Mouse (Mus musculus) ES-Bruce4 (cell line): ENCODE measurements at regions not wholly inside any gene's neighbourhood (a gene's known extent, or its start where the extent isn't known, plus 50 kb on each side); places are given as distances from the start of the nearest gene placed in this dataset.

Experiments
- H3K27ac ChIP-seq: 2 replicates; pipeline ENCODE4 v1.5.1; 2012; ENCODE audit warnings: low read length, inconsistent platforms; ENCODE audit not compliant: insufficient read depth
- H3K27me3 ChIP-seq: 2 replicates; pipeline ENCODE4 v1.6.1; 2012; ENCODE audit warnings: mild to moderate bottlenecking, low read length, inconsistent platforms; ENCODE audit not compliant: control insufficient read depth, poor library complexity, insufficient read depth, severe bottlenecking
- H3K36me3 ChIP-seq: 2 replicates; pipeline ENCODE4 v1.6.1; 2012; ENCODE audit warnings: inconsistent platforms, mild to moderate bottlenecking, low read length, moderate library complexity; ENCODE audit not compliant: control insufficient read depth, poor library complexity, insufficient read depth, severe bottlenecking
- H3K4me1 ChIP-seq: one replicate; pipeline ENCODE4 v1.8.1; 2011; ENCODE audit warnings: low read length; ENCODE audit not compliant: control insufficient read depth, insufficient read depth
- H3K4me3 ChIP-seq: 2 replicates; pipeline ENCODE4 v1.5.1; 2011; ENCODE audit warnings: low read depth, mild to moderate bottlenecking, low read length
- H3K9ac ChIP-seq: 2 replicates; pipeline ENCODE4 v1.6.1; 2012; ENCODE audit warnings: low read depth, mild to moderate bottlenecking, inconsistent platforms; ENCODE audit not compliant: poor library complexity, severe bottlenecking
- H3K9me3 ChIP-seq: replicated peaks from 2 replicates; pipeline ENCODE4 v1.6.1; 2012; ENCODE audit warnings: mild to moderate bottlenecking, low read length, inconsistent platforms; ENCODE audit not compliant: control insufficient read depth, poor library complexity, insufficient read depth, severe bottlenecking
- CTCF ChIP-seq: IDR thresholded peaks from one replicate; pipeline ENCODE4 v1.8.1; 2011; ENCODE audit warnings: low read depth, low read length
- EP300 ChIP-seq: IDR thresholded peaks from 2 replicates; pipeline ENCODE4 v1.6.1; 2011; ENCODE audit warnings: low read depth, low read length; ENCODE audit not compliant: insufficient read depth
- POLR2A ChIP-seq: IDR thresholded peaks from one replicate; pipeline ENCODE4 v1.8.1; 2011; ENCODE audit warnings: low read length; ENCODE audit not compliant: insufficient read depth

GRCm38 (mm10) chr17:84081751-84082352 lies 105.9 kb downstream of the Zfp36l2 start:
- no peak overlapping the region for H3K9ac ChIP-seq
- no peak overlapping the region for H3K4me3 ChIP-seq
- H3K4me1 ChIP-seq = no peaks in the 10 kb centered on the region
- H3K9me3 ChIP-seq = no peaks in the 10 kb centered on the region
- H3K27ac ChIP-seq = no peak overlapping the region
- no peaks in the 10 kb centered on the region for H3K36me3 ChIP-seq
- TF ChIP-seq POLR2A (no peak), EP300 (no peak), CTCF (no peak)
- H3K27me3 ChIP-seq = no peaks in the 10 kb centered on the region

GRCm38 (mm10) chr17:84075081-84075938 lies 112.4 kb downstream of the Zfp36l2 start:
- H3K4me3 ChIP-seq = no peak overlapping the region
- no peaks in the 10 kb centered on the region for H3K4me1 ChIP-seq
- H3K27me3 ChIP-seq = no peaks in the 10 kb centered on the region
- H3K9ac ChIP-seq = no peak overlapping the region
- no peaks in the 10 kb centered on the region for H3K9me3 ChIP-seq
- no peak for TF ChIP-seq POLR2A
- no peak for TF ChIP-seq EP300
- no peak for TF ChIP-seq CTCF
- H3K36me3 ChIP-seq = no peaks in the 10 kb centered on the region
- H3K27ac ChIP-seq = no peak overlapping the region

GRCm38 (mm10) chr17:84074000-84074782 lies 113.6 kb downstream of the Zfp36l2 start:
- TF ChIP-seq EP300 (no peak), CTCF (no peak)
- H3K9me3 ChIP-seq = no peaks in the 10 kb centered on the region

GRCm38 (mm10) chr17:84072426-84073030 lies 115.2 kb downstream of the Zfp36l2 start:
- no peaks in the 10 kb centered on the region for H3K4me1 ChIP-seq
- no peak for TF ChIP-seq EP300
- TF ChIP-seq POLR2A = no peak
- TF ChIP-seq CTCF = no peak
- no peak overlapping the region for H3K9ac ChIP-seq
- H3K4me3 ChIP-seq = no peak overlapping the region
- no peaks in the 10 kb centered on the region for H3K9me3 ChIP-seq
- H3K27me3 ChIP-seq = no peaks in the 10 kb centered on the region
- H3K27ac ChIP-seq = no peak overlapping the region
- no peaks in the 10 kb centered on the region for H3K36me3 ChIP-seq

More at GRCm38 (mm10) chr17:84074000-84074782, 113.6 kb downstream of the Zfp36l2 start:
- no peaks in the 10 kb centered on the region for H3K36me3 ChIP-seq
- H3K4me3 ChIP-seq = no peak overlapping the region
- H3K4me1 ChIP-seq = no peaks in the 10 kb centered on the region
- H3K27me3 ChIP-seq = no peaks in the 10 kb centered on the region
- no peak overlapping the region for H3K9ac ChIP-seq
- no peak overlapping the region for H3K27ac ChIP-seq

- H3K9ac ChIP-seq = no peak overlapping the region
- TF ChIP-seq POLR2A (no peak), CTCF (no peak), EP300 (no peak)
- H3K27ac ChIP-seq = no peak overlapping the region
- H3K9me3 ChIP-seq = no peaks in the 10 kb centered on the region
- no peaks in the 10 kb centered on the region for H3K36me3 ChIP-seq
- no peaks in the 10 kb centered on the region for H3K27me3 ChIP-seq
- no peaks in the 10 kb centered on the region for H3K4me1 ChIP-seq
- no peak overlapping the region for H3K4me3 ChIP-seq
Observed at GRCm38 (mm10) chr17:84071855-84072254, 115.9 kb downstream of the Zfp36l2 start.
